Mouse (Mus musculus) liver, postnatal 0 days (tissue): ENCODE measurements at regions not wholly inside any gene's neighbourhood (a gene's known extent, or its start where the extent isn't known, plus 50 kb on each side); places are given as distances from the start of the nearest gene placed in this dataset.

Source experiments
- CTCF ChIP-seq: sonication (generic); IDR thresholded peaks from 2 replicates; pipeline ENCODE4 v1.5.1; 2016; ENCODE audit warnings: antibody characterized with exemption, low read depth
- EP300 ChIP-seq: IDR thresholded peaks from 2 replicates; pipeline ENCODE4 v1.6.1; 2016; ENCODE audit warnings: antibody characterized with exemption, low read depth, mild to moderate bottlenecking

GRCm38 (mm10) chr4:67899109-67899508 lies 1055.1 kb downstream of the Brinp1 start:
- TF ChIP-seq EP300, result no peak
- no peak for TF ChIP-seq CTCF
